Mouse (Mus musculus): ENCODE measurements around the gene D8Ertd738e. TPM values are rescaled to one million over a fixed set of nuclear protein-coding genes. Genes with fewer than 3 reads are reported as not detected.

The D8Ertd738e gene
- polyA plus RNA-seq, 1 experiment from 2014 or later, result 304 TPM

- DNase-seq (ENCODE audit: low spot score, missing footprints) (no peak), ATAC-seq (ENCODE audit: low FRiP score) (no peak)
- no peak overlapping the region for H3K4me2 ChIP-seq
- no peaks in the 10 kb centered on the region for H3K9me3 ChIP-seq (ENCODE audit: control insufficient read depth, low read length)
- peaks cover 33% of the 10 kb centered on the region for H3K36me3 ChIP-seq (ENCODE audit: control insufficient read depth, insufficient read depth, low read length)
- no peaks in the 10 kb centered on the region for H3K4me1 ChIP-seq (ENCODE audit: control insufficient read depth, insufficient read depth, low read length)
- WGBS, result 95% methylated on average over 9 of the region's 9 CpGs
- H3K27ac ChIP-seq (ENCODE audit: low read depth, low read length), result no peak overlapping the region
- no peaks in the 10 kb centered on the region for H3K27me3 ChIP-seq (ENCODE audit: control insufficient read depth, insufficient read depth, low read length)
- no peak overlapping the region for H3K9ac ChIP-seq (ENCODE audit: low read length)
- H3K4me3 ChIP-seq (ENCODE audit: low read depth, low read length), result no peak overlapping the region
Measured at GRCm38 (mm10) chr8:84222566-84223165, 26.9 kb downstream of the D8Ertd738e start.

GRCm38 (mm10) chr8:84220105-84220504, 29.4 kb downstream of the D8Ertd738e start:
- no peak for ATAC-seq (ENCODE audit: low FRiP score)
- no peak overlapping the region for H3K4me2 ChIP-seq
- no peak overlapping the region for H3K27ac ChIP-seq (ENCODE audit: low read depth, low read length)
- H3K4me1 ChIP-seq (ENCODE audit: control insufficient read depth, insufficient read depth, low read length), result no peaks in the 10 kb centered on the region
- no peak for DNase-seq (ENCODE audit: low spot score, missing footprints)
- H3K4me3 ChIP-seq (ENCODE audit: low read depth, low read length), result no peak overlapping the region
- H3K9ac ChIP-seq (ENCODE audit: low read length), result no peak overlapping the region
- no peaks in the 10 kb centered on the region for H3K27me3 ChIP-seq (ENCODE audit: control insufficient read depth, insufficient read depth, low read length)
- H3K9me3 ChIP-seq (ENCODE audit: control insufficient read depth, low read length), result no peaks in the 10 kb centered on the region
- 88% methylated on average over 7 of the region's 7 CpGs for whole genome bisulfite sequencing
- peaks cover 32% of the 10 kb centered on the region for H3K36me3 ChIP-seq (ENCODE audit: control insufficient read depth, insufficient read depth, low read length)

GRCm38 (mm10) chr8:84218143-84218542, 31.4 kb downstream of the D8Ertd738e start:
- H3K9me3 ChIP-seq (ENCODE audit: control insufficient read depth, low read length), result no peaks in the 10 kb centered on the region
- H3K27me3 ChIP-seq (ENCODE audit: control insufficient read depth, insufficient read depth, low read length), result no peaks in the 10 kb centered on the region
- H3K4me1 ChIP-seq (ENCODE audit: control insufficient read depth, insufficient read depth, low read length), result no peaks in the 10 kb centered on the region
- DNase-seq (ENCODE audit: low spot score, missing footprints) (no peak), ATAC-seq (ENCODE audit: low FRiP score) (no peak)
- no peak overlapping the region for H3K4me3 ChIP-seq (ENCODE audit: low read depth, low read length)
- H3K9ac ChIP-seq (ENCODE audit: low read length), result no peak overlapping the region
- 87% methylated on average over 5 of the region's 5 CpGs for WGBS
- H3K27ac ChIP-seq (ENCODE audit: low read depth, low read length), result no peak overlapping the region
- H3K4me2 ChIP-seq, result no peak overlapping the region
- peaks cover 33% of the 10 kb centered on the region for H3K36me3 ChIP-seq (ENCODE audit: control insufficient read depth, insufficient read depth, low read length)

GRCm38 (mm10) chr8:84217206-84217605, 32.3 kb downstream of the D8Ertd738e start:
- Histone ChIP-seq H3K4me3 (ENCODE audit: low read depth, low read length) (no peak overlapping the region), H3K9ac (ENCODE audit: low read length) (no peak overlapping the region), H3K27ac (ENCODE audit: low read depth, low read length) (no peak overlapping the region), H3K27me3 (ENCODE audit: control insufficient read depth, insufficient read depth, low read length) (no peaks in the 10 kb centered on the region), H3K36me3 (ENCODE audit: control insufficient read depth, insufficient read depth, low read length) (peaks cover 26% of the 10 kb centered on the region), H3K9me3 (ENCODE audit: control insufficient read depth, low read length) (no peaks in the 10 kb centered on the region), H3K4me1 (ENCODE audit: control insufficient read depth, insufficient read depth, low read length) (no peaks in the 10 kb centered on the region), H3K4me2 (no peak overlapping the region)
- peak; percentile 66 for DNase-seq (ENCODE audit: low spot score, missing footprints)
- ATAC-seq (ENCODE audit: low FRiP score), result no peak
- 94% methylated on average over 11 of the region's 11 CpGs for WGBS

GRCm38 (mm10) chr8:84213277-84213676, 36.2 kb downstream of the D8Ertd738e start:
- Histone ChIP-seq H3K27ac (ENCODE audit: low read depth, low read length) (no peak overlapping the region), H3K4me2 (no peak overlapping the region), H3K27me3 (ENCODE audit: control insufficient read depth, insufficient read depth, low read length) (no peaks in the 10 kb centered on the region), H3K4me1 (ENCODE audit: control insufficient read depth, insufficient read depth, low read length) (peaks cover 4% of the 10 kb centered on the region; the same call in 1 of the 2 replicates), H3K9me3 (ENCODE audit: control insufficient read depth, low read length) (no peaks in the 10 kb centered on the region), H3K9ac (ENCODE audit: low read length) (no peak overlapping the region), H3K4me3 (ENCODE audit: low read depth, low read length) (no peak overlapping the region), H3K36me3 (ENCODE audit: control insufficient read depth, insufficient read depth, low read length) (peaks cover 17% of the 10 kb centered on the region)
- WGBS, result 90% methylated on average over 4 of the region's 4 CpGs
- DNase-seq (ENCODE audit: low spot score, missing footprints), result no peak
- ATAC-seq (ENCODE audit: low FRiP score), result no peak

GRCm38 (mm10) chr8:84211881-84212563, 37.5 kb downstream of the D8Ertd738e start:
- Histone ChIP-seq H3K9ac (ENCODE audit: low read length) (no peak overlapping the region), H3K27me3 (ENCODE audit: control insufficient read depth, insufficient read depth, low read length) (no peaks in the 10 kb centered on the region), H3K9me3 (ENCODE audit: control insufficient read depth, low read length) (no peaks in the 10 kb centered on the region), H3K4me2 (no peak overlapping the region), H3K4me3 (ENCODE audit: low read depth, low read length) (no peak overlapping the region), H3K27ac (ENCODE audit: low read depth, low read length) (no peak overlapping the region), H3K4me1 (ENCODE audit: control insufficient read depth, insufficient read depth, low read length) (peaks cover 4% of the 10 kb centered on the region; the same call in 1 of the 2 replicates), H3K36me3 (ENCODE audit: control insufficient read depth, insufficient read depth, low read length) (peaks cover 17% of the 10 kb centered on the region)
- WGBS, result 95% methylated on average over 31 of the region's 31 CpGs
- no peak for DNase-seq (ENCODE audit: low spot score, missing footprints)
- ATAC-seq (ENCODE audit: low FRiP score), result no peak

GRCm38 (mm10) chr8:84211202-84211601, 38.3 kb downstream of the D8Ertd738e start:
- ATAC-seq (ENCODE audit: low FRiP score) (no peak), DNase-seq (ENCODE audit: low spot score, missing footprints) (no peak)
- Histone ChIP-seq H3K9ac (ENCODE audit: low read length) (no peak overlapping the region), H3K4me3 (ENCODE audit: low read depth, low read length) (no peak overlapping the region), H3K36me3 (ENCODE audit: control insufficient read depth, insufficient read depth, low read length) (peaks cover 17% of the 10 kb centered on the region), H3K4me1 (ENCODE audit: control insufficient read depth, insufficient read depth, low read length) (peaks cover 4% of the 10 kb centered on the region; the same call in 1 of the 2 replicates), H3K27ac (ENCODE audit: low read depth, low read length) (no peak overlapping the region), H3K27me3 (ENCODE audit: control insufficient read depth, insufficient read depth, low read length) (no peaks in the 10 kb centered on the region), H3K4me2 (no peak overlapping the region), H3K9me3 (ENCODE audit: control insufficient read depth, low read length) (no peaks in the 10 kb centered on the region)
- 98% methylated on average over 3 of the region's 3 CpGs for WGBS

GRCm38 (mm10) chr8:84210167-84210791, 39.2 kb downstream of the D8Ertd738e start:
- Histone ChIP-seq H3K36me3 (ENCODE audit: control insufficient read depth, insufficient read depth, low read length) (peaks cover 12% of the 10 kb centered on the region; the same call in 1 of the 2 replicates), H3K4me3 (ENCODE audit: low read depth, low read length) (no peak overlapping the region), H3K27ac (ENCODE audit: low read depth, low read length) (no peak overlapping the region), H3K27me3 (ENCODE audit: control insufficient read depth, insufficient read depth, low read length) (no peaks in the 10 kb centered on the region), H3K9me3 (ENCODE audit: control insufficient read depth, low read length) (no peaks in the 10 kb centered on the region), H3K4me2 (0 out of 2 replicates have a peak overlapping the region, but pooled peaks have one; percentile 4), H3K4me1 (ENCODE audit: control insufficient read depth, insufficient read depth, low read length) (peaks cover 4% of the 10 kb centered on the region; the same call in 1 of the 2 replicates), H3K9ac (ENCODE audit: low read length) (no peak overlapping the region)
- 55% methylated on average over 34 of the region's 34 CpGs for WGBS
- ATAC-seq (ENCODE audit: low FRiP score) (peak; percentile 47), DNase-seq (ENCODE audit: low spot score, missing footprints) (peak; percentile 97)
